Mouse (Mus musculus) forebrain, embryonic 16.5 days (tissue): Measurements from ENCODE around the gene Dlk1. TPM values are rescaled to one million over a fixed set of nuclear protein-coding genes. Genes with fewer than 3 reads are reported as not detected.

Experiments
- ATAC-seq: fragments of 200-750 bp; cut with Nextera tagmentation; 2 replicates; pipeline ENCODE4 v1.8.0; 2017; ENCODE audit warnings: mild to moderate bottlenecking, moderate library complexity
- H3K27ac ChIP-seq: fragments of 300-500 bp; sonication (generic); 2 replicates; pipeline ENCODE4 v1.5.1; 2014; ENCODE audit warnings: low read length, control low read depth
- H3K27me3 ChIP-seq: fragments of 300-500 bp; sonication (generic); replicated peaks from 2 replicates; pipeline ENCODE4 v1.6.1; 2014; ENCODE audit warnings: low read length; ENCODE audit not compliant: control insufficient read depth, insufficient read depth
- H3K36me3 ChIP-seq: fragments of 300-500 bp; sonication (generic); 2 replicates; pipeline ENCODE4 v1.6.1; 2014; ENCODE audit not compliant: control insufficient read depth, insufficient read depth
- H3K4me1 ChIP-seq: fragments of 300-500 bp; sonication (generic); replicated peaks from 2 replicates; pipeline ENCODE4 v1.6.1; 2014; ENCODE audit warnings: low read length; ENCODE audit not compliant: control insufficient read depth, insufficient read depth
- H3K4me2 ChIP-seq: fragments of 300-500 bp; sonication (generic); 2 replicates; pipeline ENCODE4 v1.6.1; 2014; ENCODE audit warnings: mild to moderate bottlenecking, low read length, control low read depth
- H3K4me3 ChIP-seq: fragments of 300-500 bp; sonication (generic); replicated peaks from 2 replicates; pipeline ENCODE4 v1.5.1; 2014; ENCODE audit warnings: mild to moderate bottlenecking, low read length, control low read depth
- H3K9ac ChIP-seq: fragments of 300-500 bp; sonication (generic); replicated peaks from 2 replicates; pipeline ENCODE4 v1.6.1; 2014; ENCODE audit warnings: low read depth, low read length, control low read depth
- H3K9me3 ChIP-seq: fragments of 300-500 bp; sonication (generic); 2 replicates; pipeline ENCODE4 v1.6.1; 2016; ENCODE audit warnings: low read length; ENCODE audit not compliant: control insufficient read depth
- WGBS: fragments of 180-500 bp; shearing (Covaris S2); extraction: QIAGEN DNeasy Blood & Tissue Kit; methylation state at CpG from one replicate; pipeline ENCODE4 v1.1.7; 2014; 5-methylcytosine and 5-hydroxymethylcytosine counted together
- polyA plus RNA-seq: library from polyadenylated mRNA; unstranded; fragments of >200 nt; fragmentation: Nextera tagmentation; extraction: Ambion mirVana; gene quantifications from 2 replicates; pipeline ENCODE4 v1.2.1, GENCODE M21; 2015

The Dlk1 gene
- polyA plus RNA-seq, 1 experiment from 2014 or later, result 34.2 TPM

- Histone ChIP-seq H3K4me3 (no peak overlapping the region), H3K4me1 (peaks cover 5% of the 10 kb centered on the region; the same call in 1 of the 2 replicates), H3K9me3 (no peaks in the 10 kb centered on the region), H3K4me2 (no peak overlapping the region), H3K9ac (no peak overlapping the region), H3K27me3 (no peaks in the 10 kb centered on the region), H3K27ac (no peak overlapping the region), H3K36me3 (no peaks in the 10 kb centered on the region)
- ATAC-seq, result peak; percentile 52; the same call in 1 of the 2 replicates
- 46% methylated on average over 3 of the region's 3 CpGs for WGBS
Observed at GRCm38 (mm10) chr12:109491701-109492100, 39.1 kb downstream of the Dlk1 start.

- WGBS, result 92% methylated on average over 9 of the region's 9 CpGs
- no peak for ATAC-seq
- peaks cover 5% of the 10 kb centered on the region; the same call in 1 of the 2 replicates for H3K4me1 ChIP-seq
Observed at GRCm38 (mm10) chr12:109493381-109493780, 40.8 kb downstream of the Dlk1 start.

GRCm38 (mm10) chr12:109495016-109495644 is 42.5 kb downstream of the Dlk1 start:
- Histone ChIP-seq H3K36me3 (no peaks in the 10 kb centered on the region), H3K4me1 (peaks cover 5% of the 10 kb centered on the region; the same call in 1 of the 2 replicates), H3K4me3 (no peak overlapping the region), H3K27me3 (no peaks in the 10 kb centered on the region), H3K4me2 (no peak overlapping the region), H3K9me3 (no peaks in the 10 kb centered on the region), H3K9ac (no peak overlapping the region), H3K27ac (no peak overlapping the region)
- WGBS, result 84% methylated on average over 20 of the region's 20 CpGs
- no peak for ATAC-seq

More at GRCm38 (mm10) chr12:109493381-109493780, 40.8 kb downstream of the Dlk1 start:
- Histone ChIP-seq H3K9ac (no peak overlapping the region), H3K9me3 (no peaks in the 10 kb centered on the region), H3K27ac (no peak overlapping the region), H3K27me3 (no peaks in the 10 kb centered on the region), H3K36me3 (no peaks in the 10 kb centered on the region), H3K4me3 (no peak overlapping the region), H3K4me2 (no peak overlapping the region)

GRCm38 (mm10) chr12:109496397-109496796 is 43.8 kb downstream of the Dlk1 start:
- Histone ChIP-seq H3K4me3 (no peak overlapping the region), H3K9ac (no peak overlapping the region), H3K4me1 (peaks cover 5% of the 10 kb centered on the region; the same call in 1 of the 2 replicates), H3K27me3 (no peaks in the 10 kb centered on the region), H3K27ac (no peak overlapping the region), H3K9me3 (no peaks in the 10 kb centered on the region), H3K36me3 (no peaks in the 10 kb centered on the region), H3K4me2 (no peak overlapping the region)
- no peak for ATAC-seq
- 79% methylated on average over 6 of the region's 6 CpGs for WGBS

GRCm38 (mm10) chr12:109500992-109501391 is 48.4 kb downstream of the Dlk1 start:
- Histone ChIP-seq H3K27me3 (no peaks in the 10 kb centered on the region), H3K27ac (no peak overlapping the region), H3K4me1 (no peaks in the 10 kb centered on the region), H3K4me3 (no peak overlapping the region), H3K4me2 (no peak overlapping the region), H3K9ac (no peak overlapping the region), H3K9me3 (no peaks in the 10 kb centered on the region), H3K36me3 (no peaks in the 10 kb centered on the region)
- 53% methylated on average over 4 of the region's 4 CpGs for WGBS
- ATAC-seq, result no peak

- H3K9ac ChIP-seq, result no peak overlapping the region
- H3K27ac ChIP-seq, result no peak overlapping the region
- 95% methylated on average over 6 of the region's 6 CpGs for WGBS
- peaks cover 4% of the 10 kb centered on the region for H3K27me3 ChIP-seq
- no peaks in the 10 kb centered on the region for H3K4me1 ChIP-seq
- no peak overlapping the region for H3K4me3 ChIP-seq
- no peaks in the 10 kb centered on the region for H3K9me3 ChIP-seq
- H3K36me3 ChIP-seq, result no peaks in the 10 kb centered on the region
- no peak for ATAC-seq
- no peak overlapping the region for H3K4me2 ChIP-seq
Observed at GRCm38 (mm10) chr12:109502360-109503040, 49.9 kb downstream of the Dlk1 start.

- no peak overlapping the region for H3K27ac ChIP-seq
- WGBS, result 82% methylated on average over 11 of the region's 11 CpGs
- no peaks in the 10 kb centered on the region for H3K36me3 ChIP-seq
- H3K27me3 ChIP-seq, result peaks cover 6% of the 10 kb centered on the region
- H3K4me1 ChIP-seq, result peaks cover 31% of the 10 kb centered on the region
- H3K9ac ChIP-seq, result no peak overlapping the region
- H3K4me2 ChIP-seq, result no peak overlapping the region
- no peaks in the 10 kb centered on the region for H3K9me3 ChIP-seq
- ATAC-seq, result no peak
- H3K4me3 ChIP-seq, result no peak overlapping the region
Observed at GRCm38 (mm10) chr12:109507693-109508092, 55.1 kb downstream of the Dlk1 start.

GRCm38 (mm10) chr12:109508495-109509454 is 56.2 kb downstream of the Dlk1 start:
- WGBS, result 12% methylated on average over 20 of the region's 20 CpGs
- Histone ChIP-seq H3K27me3 (peaks cover 6% of the 10 kb centered on the region), H3K9ac (no peak overlapping the region), H3K4me2 (no peak overlapping the region), H3K4me3 (no peak overlapping the region), H3K9me3 (no peaks in the 10 kb centered on the region), H3K27ac (no peak overlapping the region), H3K36me3 (no peaks in the 10 kb centered on the region), H3K4me1 (peaks cover 31% of the 10 kb centered on the region)
- peak; percentile 45; the same call in 1 of the 2 replicates for ATAC-seq
